Mouse (Mus musculus): ENCODE data around the gene Prr29. TPM values are rescaled to one million over a fixed set of nuclear protein-coding genes. Genes with fewer than 3 reads are reported as not detected.
"Not testable (repeated sequence)": the region's sequence is repeated elsewhere in the genome, so short reads cannot be mapped to it uniquely, and the experiment has no call there.

The Prr29 gene
- 1 to 10 TPM; 3.3 to 5.5 (median 4.3) TPM for total RNA-seq (2022)

DNA sequence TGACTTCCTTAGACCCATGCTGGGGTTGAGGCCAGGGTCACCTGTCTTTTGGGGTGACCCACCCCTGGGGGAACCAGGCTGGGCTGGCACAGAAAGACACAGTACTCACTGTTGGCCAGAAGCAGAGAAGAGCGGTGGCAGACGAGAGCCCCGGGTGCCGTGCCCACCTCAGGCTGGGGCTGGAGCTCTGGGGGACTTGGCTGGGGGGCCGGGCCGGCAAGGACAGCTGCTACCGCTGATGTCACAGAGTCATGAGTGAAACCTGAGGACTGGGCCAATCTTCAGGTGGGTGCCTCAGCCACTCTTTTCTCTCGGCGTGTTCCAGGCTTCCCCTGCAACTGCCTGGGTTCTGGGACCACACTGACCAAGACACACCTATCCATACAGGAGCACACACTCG is at the start of gene Prr29:
Gene Prr29, plus strand, starts transcription at position 107 of the 400 bp plus-strand sequence.
- peak; percentile 68 to 80 for DNase-seq (ENCODE audit: low spot score in 2 of 2)

DNA sequence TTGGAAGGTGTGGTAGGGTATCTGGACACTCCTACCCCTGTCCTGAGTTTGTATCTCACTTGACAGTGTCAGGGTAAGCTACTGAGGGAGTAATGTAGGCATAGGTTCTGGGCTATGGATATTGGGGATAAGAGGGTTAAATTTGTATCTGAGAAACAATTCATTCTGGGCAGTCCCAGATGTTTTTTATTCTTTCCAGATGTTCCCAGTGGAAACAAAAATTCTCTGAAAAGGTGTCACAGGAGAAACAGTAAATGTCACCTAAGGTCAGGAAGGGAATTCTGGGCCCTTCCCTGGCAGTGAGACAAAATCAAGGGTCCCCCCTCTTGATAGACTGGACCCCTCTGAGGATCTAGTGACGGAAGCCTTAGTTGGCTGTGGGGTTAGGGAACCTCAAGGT is 48.9 kb upstream of the Prr29 start:
- no peak for DNase-seq (ENCODE audit: low spot score in 2 of 2)

DNA sequence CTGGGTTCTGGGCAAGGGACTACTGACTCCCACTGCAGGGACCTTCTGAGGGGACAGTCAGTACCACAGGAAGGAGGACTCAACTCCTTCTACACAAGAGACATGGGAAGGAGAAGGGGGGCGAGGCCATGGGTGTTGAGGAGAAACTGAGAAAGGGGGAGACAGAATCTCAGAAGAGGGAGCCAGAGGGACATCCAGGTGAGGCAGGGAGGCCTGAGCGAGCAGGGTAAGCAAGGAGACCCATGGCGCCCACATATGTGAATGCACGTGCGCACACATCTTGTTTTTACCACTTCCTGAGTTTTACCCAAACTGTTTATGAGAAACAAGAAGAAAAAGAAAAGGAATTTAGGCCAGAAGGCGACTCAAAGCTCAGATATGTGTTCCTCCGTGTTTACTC is 47.5 kb upstream of the Prr29 start:
- DNase-seq (ENCODE audit: low spot score in 2 of 2): no peak

DNA sequence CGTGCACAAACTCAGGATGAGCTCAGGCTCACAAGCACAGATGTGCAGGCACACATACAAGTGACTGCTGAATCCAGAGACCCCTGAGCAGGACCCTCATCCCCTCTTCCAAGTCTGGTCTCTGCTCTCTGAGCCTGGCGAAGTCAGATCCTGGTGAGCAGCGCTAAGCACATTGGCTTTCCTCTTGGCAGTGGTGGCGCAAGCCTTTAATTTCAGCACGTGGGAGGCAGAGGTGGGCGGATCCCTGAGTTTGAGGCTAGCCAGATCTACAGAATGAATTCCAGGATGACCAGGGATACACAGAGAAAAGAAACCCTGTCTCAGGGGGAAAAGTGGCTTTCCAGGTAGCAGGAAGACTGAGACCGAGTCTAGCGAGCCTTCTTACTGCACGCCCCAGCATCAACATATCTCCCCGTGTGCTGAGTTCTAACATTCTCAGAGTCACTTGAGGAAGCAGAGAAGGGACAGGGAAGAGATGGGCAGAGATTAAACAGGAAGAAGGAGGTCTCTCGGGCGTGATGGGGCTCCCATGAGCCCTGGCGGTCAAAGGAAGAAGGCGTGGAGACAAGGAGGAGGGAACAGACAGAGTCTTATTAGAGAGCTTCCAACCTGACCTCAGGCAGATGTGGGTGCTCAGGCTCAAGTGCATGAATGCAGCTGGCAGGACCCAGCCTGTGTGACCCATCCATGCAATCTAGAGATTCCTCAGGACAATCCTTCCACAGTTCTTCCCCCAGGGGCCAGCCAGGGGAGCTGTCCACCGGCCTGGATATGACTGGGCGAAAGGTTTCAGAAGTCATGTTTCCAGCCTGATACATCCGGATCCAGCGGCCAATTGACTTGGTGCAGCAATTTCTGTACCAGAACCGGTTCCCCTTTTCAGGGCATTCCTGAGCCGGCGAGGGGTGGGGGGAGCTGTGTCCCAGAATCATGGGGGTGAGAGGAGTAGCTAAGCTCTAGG is 46.6 kb upstream of the Prr29 start:
- no peak for DNase-seq (ENCODE audit: low spot score in 2 of 2)

DNA sequence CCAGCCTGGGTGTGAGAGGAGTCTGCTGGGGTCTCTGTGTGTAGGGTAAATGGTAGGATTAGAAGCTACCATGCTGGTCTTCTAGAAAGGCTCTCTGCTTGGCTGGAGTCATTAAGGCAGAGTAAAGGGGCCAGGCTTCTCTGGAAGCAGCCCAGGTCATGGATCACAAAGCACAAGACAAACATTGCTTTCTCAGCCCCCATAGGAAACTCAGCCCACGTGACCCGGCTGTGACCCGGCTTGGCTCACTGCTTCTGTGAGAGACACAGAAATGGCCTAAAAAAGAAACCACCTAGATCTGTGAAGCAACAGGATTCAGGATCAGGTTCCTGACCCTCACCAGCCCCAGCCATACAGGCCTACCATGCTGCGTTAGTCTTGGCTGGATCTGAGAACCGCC is 40.4 kb upstream of the Prr29 start:
- DNase-seq (ENCODE audit: low spot score in 2 of 2): no peak

DNA sequence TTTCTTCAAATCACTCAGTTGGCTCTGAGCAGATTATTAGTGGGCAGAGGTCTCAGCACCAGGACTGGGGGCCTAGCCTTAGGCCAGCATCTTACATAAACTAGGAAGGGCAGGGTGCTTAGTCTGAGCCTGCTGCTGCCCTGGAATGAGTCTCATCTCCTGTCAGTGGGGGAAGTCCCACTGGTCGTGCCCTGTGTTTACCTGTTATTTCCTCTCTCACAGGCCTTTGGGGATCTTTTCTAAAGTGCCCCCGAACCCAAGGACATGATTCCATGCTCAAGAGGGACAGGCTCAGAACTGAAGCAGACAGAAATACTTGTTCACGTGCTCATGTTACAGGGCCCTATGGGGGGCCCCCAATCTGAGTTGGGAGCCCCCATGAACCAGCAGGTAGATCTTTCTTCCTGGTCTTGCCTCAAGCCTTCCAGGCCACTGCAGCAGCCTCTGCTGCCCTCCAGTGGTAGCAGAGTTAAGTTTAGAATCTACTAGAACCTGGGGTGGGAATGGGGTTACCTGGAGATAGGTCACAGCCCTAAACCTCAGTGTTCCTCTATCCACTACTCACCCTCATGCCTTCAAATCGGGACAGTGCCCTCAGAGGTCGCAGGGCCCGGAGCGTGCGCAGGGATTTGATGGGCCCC is 39.6 kb upstream of the Prr29 start:
- DNase-seq (ENCODE audit: low spot score in 2 of 2): no peak

DNA sequence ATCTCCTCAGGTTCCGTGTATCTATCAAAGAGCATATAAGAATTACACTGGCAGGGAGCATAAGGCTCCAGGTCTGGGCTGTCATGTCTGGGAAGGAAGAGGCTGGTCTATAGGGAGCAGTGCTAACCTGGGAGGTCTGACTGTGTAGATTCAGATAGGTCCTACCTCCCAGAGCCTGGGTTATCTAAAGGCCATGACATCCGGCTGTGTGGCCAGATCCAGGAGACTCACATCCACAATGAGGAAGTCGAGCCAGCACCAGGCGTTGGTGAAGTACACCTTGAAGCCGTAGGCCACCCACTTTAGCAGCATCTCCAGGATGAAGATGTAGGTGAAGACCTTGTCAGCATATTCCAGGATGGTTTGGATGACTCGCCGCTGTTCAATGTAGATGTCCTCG is 38.8 kb upstream of the Prr29 start:
- no peak for DNase-seq (ENCODE audit: low spot score in 2 of 2)

DNA sequence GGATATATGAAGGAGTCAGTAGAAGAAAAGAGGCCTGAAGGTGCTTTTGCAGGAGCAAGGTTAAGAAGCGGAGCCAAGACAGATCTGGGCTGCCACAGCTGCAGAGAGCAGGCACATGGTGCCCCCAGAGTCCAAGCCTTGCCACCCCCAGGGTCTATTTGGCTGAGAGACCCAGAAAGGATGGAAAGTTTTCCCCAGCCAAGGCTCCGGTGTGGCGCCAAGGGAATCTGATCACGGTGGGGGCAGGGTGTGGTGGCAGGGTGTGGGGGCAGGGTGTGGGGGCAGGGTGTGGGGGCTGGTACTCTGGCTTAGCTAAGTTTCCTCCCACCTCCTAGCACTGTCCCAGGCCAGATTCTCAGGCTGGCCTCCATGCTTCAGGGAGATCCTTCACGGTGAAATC is 36.8 kb upstream of the Prr29 start:
- peak in 1 of 2 experiments; percentile 75 for DNase-seq (ENCODE audit: low spot score in 2 of 2)

DNA sequence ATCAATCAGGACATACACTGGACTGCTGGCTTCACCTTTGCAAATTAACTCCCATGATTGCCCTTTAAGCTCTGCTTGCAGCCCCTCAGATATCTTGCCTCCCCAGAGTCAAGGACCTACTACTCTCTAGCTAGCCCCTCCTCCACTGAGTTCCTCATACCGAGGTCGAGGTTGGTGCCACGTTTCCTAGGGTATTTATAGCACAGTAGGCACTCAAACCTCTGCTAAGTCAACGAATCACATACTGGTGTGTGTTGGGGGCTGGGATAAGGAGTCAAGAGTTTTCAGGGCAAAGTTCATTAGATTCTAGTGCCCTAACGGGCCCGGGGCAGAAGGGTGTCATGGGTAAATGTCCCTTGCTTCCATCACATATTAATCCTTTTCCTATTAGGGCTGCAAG is 36.1 kb upstream of the Prr29 start:
- DNase-seq (ENCODE audit: low spot score in 2 of 2): no peak

DNA sequence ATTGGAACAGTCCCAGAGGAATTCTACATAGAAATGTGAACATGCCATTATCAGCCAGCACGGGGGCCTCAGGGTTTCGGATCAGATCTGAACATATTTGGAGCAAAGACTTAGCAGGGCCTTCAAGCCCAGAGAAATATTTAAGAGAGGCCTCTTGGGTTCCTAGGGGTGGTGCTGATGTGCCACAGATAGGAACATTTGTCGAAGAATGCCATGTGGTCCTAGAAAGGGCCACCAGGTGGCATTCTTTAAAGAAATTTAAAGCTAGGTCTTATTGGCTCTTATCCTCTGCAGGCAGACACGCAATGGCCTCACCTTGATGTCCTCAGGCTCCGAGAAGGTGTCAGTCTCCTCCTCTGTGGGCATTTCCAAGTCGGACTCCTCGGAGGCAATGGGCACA is 35.6 kb upstream of the Prr29 start:
- no peak for DNase-seq (ENCODE audit: low spot score in 2 of 2)

DNA sequence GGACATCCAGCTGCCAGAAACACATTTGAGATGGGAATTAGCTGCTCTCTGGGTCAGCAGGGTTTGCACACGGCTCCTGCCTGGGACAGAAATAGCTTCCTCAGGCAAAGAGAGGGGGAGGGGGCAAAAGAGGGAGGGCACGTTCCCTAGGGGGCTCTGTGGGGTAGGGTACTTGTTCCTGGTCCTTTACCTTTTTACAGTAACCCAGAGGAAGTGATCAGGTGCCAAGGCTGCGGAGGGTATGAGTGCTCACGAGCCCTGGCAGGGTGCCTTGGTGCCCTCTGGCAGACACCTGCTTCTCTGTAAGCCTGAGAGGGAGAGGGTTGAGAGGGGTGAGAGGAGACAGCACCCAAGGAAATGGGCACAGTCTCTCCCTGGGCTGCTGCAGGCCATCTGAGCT is 32.8 kb upstream of the Prr29 start:
- DNase-seq (ENCODE audit: low spot score in 2 of 2): peak in 1 of 2 experiments; percentile 55

DNA sequence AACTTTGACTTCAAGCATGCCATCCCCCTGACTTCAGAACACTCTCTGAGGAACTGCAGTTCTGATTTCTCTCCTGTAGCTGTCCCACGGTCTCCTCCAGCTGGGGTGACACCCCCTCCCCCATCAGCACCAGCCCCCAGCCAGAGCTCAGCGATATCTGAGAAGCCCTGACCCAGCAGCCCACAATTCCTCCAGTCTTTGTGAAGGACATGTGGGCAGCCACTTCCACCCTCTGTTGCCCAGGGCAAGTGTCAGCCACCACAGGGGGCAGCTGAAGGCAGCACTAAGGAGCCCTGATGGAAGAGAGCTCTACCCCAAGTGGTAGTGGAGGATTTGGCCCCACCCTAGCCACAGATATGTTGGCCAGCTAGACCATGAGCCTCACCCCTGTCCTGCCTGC is 31.2 kb upstream of the Prr29 start:
- DNase-seq (ENCODE audit: low spot score in 2 of 2): peak; percentile 58 to 72

DNA sequence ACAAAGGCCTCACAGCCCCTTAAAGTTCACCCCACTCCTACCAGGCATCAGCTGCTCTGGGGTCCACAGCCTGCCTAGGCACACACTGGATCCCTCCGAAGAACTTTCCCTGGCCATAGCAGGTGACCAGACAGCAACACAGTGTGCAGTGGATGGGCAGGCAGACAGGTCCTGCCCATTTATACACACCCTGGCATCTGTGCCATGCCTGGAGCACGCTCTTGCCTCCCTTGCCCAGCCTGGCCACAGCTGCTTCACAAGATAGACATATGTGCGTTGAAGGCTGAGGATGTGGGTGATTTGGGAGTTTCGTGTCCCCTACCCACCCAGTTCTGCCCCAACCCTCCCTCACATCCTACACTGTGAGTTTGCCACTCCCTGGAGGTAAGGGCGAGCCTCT is 27.2 kb upstream of the Prr29 start:
- DNase-seq (ENCODE audit: low spot score in 2 of 2): peak in 1 of 2 experiments; percentile 47

DNA sequence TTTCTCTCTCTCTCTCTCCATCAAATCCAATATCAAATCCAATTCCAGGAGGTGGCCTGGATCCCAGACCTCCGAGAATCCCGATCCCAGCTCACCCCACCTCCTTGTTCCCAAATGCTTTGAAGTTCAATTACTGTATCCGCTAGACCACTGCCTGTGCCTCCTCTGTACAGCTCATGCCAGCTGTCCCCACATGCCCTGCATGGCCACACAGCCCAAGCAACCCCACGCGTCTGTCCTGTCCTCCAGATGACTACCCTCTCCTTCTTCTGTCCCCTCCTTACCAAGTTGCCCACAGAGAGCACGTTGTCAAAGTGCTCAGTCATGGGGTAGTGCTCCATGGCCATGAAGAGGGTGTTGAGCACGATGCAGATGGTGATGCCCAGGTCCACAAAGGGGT is 26.4 kb upstream of the Prr29 start:
- no peak for DNase-seq (ENCODE audit: low spot score in 2 of 2)

DNA sequence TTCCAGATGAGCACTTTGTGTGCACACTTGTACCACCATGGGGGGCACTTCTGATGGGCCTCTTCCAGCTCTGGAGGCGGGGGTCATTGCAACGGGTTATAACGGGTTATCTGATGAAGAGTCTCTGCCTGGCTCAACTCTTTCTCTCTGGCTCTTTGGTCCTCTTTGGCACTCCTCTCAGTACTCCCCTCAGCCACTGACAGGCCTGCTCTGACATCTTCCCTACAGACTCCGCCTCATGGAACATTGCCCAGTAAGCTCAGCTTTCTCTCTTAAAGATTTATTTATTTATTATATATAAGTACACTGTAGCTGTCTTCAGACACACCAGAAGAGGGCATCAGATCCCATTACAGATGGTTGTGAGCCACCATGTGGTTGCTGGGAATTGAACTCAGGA is 25.9 kb upstream of the Prr29 start:
- not testable (repeated sequence) for DNase-seq (ENCODE audit: low spot score in 2 of 2)

DNA sequence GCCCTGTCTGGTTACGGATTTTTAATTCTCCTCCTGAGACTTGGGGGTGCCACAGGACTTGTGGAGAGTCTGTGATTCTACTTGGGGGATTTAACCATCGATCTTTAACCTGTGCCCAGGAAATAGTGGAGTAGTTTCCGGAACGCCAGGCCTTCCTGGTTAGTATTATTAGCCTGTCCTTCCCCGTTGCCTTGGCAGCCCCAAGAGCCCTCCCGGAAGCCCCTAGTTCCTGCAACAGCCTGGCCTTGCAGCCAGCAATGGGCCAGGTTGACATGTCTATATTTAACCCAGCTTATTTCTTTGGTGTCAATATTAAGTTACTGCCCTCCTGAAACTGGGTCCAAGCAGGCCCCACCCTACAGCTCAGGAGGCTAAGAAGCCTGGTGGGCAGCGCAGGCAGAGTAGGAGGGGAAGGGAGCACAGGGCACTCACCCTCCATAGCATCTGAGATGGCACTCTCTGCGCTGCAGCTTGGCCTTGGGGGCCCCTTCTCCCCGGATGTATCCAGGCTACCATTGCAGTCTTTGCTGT is 24.2 kb upstream of the Prr29 start:
- peak; percentile 68 to 83 for DNase-seq (ENCODE audit: low spot score in 2 of 2)

DNA sequence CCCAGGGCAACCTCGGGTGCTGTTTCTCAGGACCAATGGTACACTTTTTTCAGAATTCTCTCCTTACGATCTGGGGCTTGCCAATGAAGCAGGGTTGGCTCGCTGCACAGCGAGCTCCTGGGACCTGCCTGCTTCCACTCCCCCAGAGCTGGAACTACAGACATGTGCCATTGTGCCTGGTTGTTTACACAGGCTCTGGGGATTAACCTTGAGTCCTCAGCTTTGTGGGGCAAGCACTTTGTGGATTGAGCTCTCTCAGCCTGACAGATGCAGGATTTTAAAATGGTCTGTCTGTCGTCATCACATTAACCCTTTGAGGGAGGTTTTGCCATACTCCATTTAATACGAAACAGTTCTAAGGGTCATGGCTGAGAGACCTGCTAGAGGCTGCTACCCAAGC is 20.4 kb upstream of the Prr29 start:
- no peak for DNase-seq (ENCODE audit: low spot score in 2 of 2)

DNA sequence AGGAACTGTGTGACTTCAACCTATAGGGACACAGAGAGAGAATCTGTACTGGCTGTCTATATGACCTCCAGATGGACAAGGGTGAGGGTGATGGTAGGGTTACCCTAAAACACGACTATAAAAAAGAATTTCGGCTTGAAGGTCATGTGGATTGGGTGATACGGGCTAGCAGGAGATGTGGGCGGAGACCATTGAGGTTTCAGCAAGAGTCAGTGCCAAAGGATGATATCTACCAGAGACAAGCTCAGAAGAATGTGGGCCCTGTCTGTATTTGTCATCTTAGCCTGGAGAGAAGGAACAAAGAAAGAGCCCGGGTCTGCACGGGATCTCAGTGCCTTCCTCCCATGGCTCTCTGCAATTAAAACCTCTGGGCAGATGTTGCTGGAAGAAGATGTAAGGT is 15.5 kb upstream of the Prr29 start:
- no peak for DNase-seq (ENCODE audit: low spot score in 2 of 2)

DNA sequence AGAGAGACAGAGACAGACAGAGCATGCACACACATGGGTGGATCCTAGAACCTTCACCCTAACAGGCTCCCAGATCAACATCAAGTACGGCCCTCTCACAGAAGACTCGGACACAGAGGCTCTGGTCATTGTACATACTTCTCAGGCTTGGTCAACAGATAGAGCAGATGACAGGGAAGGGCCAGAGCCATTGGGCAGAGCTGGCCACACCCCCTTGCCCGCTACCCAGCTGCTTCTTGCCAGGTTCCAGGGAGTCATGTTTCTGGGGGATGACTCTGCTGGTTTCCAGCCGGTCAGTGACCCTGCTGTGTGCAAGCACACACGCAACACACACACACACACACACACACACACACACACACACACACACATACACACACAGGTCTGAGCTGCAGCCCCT is 14.4 kb upstream of the Prr29 start:
- peak; percentile 63 to 82 for DNase-seq (ENCODE audit: low spot score in 2 of 2)

DNA sequence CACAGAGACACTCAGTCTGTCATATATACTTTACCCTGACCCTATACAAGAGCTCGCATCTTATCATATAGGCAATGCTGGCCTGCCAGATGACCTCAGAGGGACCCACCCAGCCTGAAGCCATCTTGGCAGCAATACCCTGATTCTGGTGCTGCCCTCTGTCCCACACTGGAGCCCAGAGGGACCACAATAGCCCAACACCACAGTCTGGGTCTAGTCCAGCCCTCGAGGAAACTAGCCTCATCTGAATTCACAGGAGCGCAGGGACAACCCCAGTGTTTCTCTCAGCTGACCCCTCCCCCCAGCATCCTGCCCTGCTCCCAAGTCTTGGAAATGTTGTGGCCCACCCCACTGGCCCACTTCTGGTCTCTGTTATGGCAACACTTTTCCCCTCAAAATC is 14.0 kb upstream of the Prr29 start:
- no peak for DNase-seq (ENCODE audit: low spot score in 2 of 2)

DNA sequence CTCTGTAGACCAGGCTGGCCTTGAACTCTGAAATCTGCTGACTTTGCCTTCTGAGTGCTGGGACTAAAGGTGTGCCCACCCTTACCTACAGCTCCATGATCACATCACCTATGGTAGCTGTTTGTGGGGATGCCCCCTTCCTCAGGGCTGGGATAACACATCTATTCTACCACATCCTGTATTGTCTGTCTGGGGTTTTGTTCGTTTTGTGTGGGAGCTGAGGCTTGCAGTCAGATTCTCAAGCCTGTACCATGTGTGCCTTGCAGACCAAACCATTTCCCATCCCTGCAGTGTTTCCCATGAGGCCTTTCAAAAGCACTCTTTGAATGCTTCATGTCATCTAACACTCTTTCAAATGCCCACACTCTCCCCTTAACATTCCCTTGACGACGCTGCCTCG is 13.3 kb upstream of the Prr29 start:
- DNase-seq (ENCODE audit: low spot score in 2 of 2): no peak

DNA sequence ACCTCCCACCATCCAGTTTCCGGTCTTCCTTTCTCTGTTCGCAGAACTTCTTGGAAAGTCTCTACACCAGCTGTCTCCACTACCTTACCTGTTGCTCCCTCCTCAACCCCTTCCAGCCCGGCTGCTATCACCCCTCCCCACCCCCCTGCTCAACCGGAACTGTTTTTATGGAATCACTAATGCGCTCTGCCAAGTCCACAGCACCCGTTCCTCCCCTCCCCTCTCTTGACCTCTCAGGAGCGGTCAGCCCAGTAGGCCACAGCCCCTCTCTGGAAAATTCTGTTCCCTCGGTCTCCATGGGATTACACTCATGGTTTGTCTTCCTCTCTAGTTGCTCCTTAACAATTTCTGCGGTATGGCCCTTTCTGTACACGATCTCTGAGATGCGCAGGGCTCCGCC is 12.1 kb upstream of the Prr29 start, which contains the start of gene Scn4a:
Gene Scn4a, minus strand, starts transcription at position 101 of the 400 bp plus-strand sequence.
- no peak for DNase-seq (ENCODE audit: low spot score in 2 of 2)
